Mouse (Mus musculus): ENCODE measurements around the gene Hamp2.

DNA sequence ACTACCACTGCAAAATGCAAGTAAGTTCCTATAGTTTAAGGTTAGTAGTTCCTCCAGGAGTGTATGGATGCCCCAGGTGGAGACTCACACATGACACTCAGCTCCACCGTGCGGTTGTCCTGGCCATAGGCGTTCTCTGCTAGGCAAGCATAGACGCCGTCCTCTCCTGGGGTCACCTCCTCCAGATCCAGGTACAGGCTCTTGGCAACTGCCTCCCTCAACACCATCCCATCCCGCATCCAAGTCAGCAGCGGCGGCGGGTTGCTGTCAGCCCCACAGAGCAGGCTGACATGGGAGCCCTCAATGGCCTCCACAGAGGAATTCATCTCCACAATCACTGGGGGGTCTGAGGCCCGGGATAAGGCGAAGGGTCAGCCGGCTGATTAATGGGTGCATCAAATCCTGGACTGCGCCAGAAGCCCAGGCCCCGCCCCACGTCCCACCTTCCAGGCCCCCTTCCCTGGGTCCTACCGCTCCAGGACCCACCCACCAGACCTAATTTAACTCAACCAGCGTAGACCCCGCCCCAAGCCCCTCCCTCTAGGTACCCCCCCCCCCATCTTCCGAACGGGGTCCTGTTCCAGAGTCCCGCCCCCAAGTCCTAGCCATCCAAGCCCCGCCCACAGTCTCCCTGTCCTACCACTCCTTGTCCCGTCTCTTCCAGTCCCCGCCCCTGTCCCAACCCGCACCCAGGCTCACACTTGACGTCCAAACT, 16.0 kb downstream of the Hamp2 start:
- TF ChIP-seq EP300 (IDR thresholded peaks at IDR 0.05; ENCODE audit: low read depth) (no peak), CTCF (IDR thresholded peaks at IDR 0.05; ENCODE audit: low read depth) (no peak)
